Mouse (Mus musculus) megakaryocyte, embryonic 14.5 days (primary cell): ENCODE measurements around the gene Cpne2. TPM values are rescaled to one million over a fixed set of nuclear protein-coding genes. Genes with fewer than 3 reads are reported as not detected.

ENCODE experiments used
- H3K27me3 ChIP-seq: replicated peaks from 2 replicates; pipeline ENCODE3; 2012; ENCODE audit warnings: inconsistent platforms
- H3K36me3 ChIP-seq: replicated peaks from 2 replicates; pipeline ENCODE3; 2012; ENCODE audit warnings: low read length, inconsistent platforms, mixed read lengths
- H3K4me1 ChIP-seq: 2 replicates; pipeline ENCODE4 v1.6.1; 2012; ENCODE audit warnings: inconsistent platforms
- H3K4me3 ChIP-seq: replicated peaks from 2 replicates; pipeline ENCODE3; 2012; ENCODE audit warnings: moderate library complexity, mild to moderate bottlenecking, inconsistent platforms
- H3K9me3 ChIP-seq: 2 replicates; pipeline ENCODE4 v1.6.1; 2012; ENCODE audit warnings: inconsistent platforms
- FLI1 ChIP-seq: IDR thresholded peaks from 2 replicates; pipeline ENCODE4 v1.6.1; 2012; ENCODE audit warnings: low read length, inconsistent platforms, mixed read lengths
- GATA1 ChIP-seq: IDR thresholded peaks from 3 replicates; pipeline ENCODE4 v1.6.1; 2012; ENCODE audit warnings: mixed read lengths, low read length, inconsistent platforms, borderline replicate concordance
- polyA plus RNA-seq: library from polyadenylated mRNA; stranded (reverse); fragments of >175 nt; gene quantifications from 2 replicates; pipeline ENCODE4 v1.2.3, GENCODE M21; 2012; ENCODE audit warnings: low replicate concordance; ENCODE audit not compliant: insufficient read depth

Cpne2 gene
- polyA plus RNA-seq, 1 experiment = 11.4 TPM

DNA sequence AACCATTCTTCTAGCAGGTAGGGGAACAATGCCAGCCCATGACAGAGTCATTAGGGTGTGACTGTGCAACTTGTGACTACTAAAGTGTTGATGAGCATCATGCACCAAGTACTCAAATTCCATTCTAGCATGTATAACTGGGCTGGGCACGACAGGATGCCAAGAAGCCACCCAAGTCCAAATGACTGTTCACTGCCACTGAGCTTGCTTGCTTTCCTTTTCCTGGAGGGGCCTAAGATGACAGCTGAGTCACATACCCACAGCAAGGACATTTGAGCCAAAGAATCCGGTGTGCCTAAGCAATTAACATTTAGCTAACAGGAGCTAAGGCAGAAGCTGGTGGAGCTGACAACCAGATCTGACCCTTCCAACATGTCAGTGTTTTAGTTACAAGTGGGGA lies 39.1 kb downstream of the Cpne2 start:
- no peaks in the 10 kb centered on the region for H3K9me3 ChIP-seq
- peak overlapping the region; percentile 4 for H3K4me3 ChIP-seq
- no peak for TF ChIP-seq GATA1
- TF ChIP-seq FLI1 = no peak

GRCm38 (mm10) chr8:94574159-94574907 lies 41.5 kb downstream of the Cpne2 start:
- Histone ChIP-seq H3K27me3 (no peaks in the 10 kb centered on the region), H3K36me3 (peaks cover 77% of the 10 kb centered on the region), H3K9me3 (no peaks in the 10 kb centered on the region), H3K4me3 (no peak overlapping the region), H3K4me1 (peaks cover 52% of the 10 kb centered on the region)
- no peak for TF ChIP-seq FLI1
- TF ChIP-seq GATA1 = no peak

More for the DNA sequence above, 39.1 kb downstream of the Cpne2 start:
- Histone ChIP-seq H3K27me3 (peaks cover 8% of the 10 kb centered on the region), H3K36me3 (peaks cover 53% of the 10 kb centered on the region), H3K4me1 (peaks cover 77% of the 10 kb centered on the region)

DNA sequence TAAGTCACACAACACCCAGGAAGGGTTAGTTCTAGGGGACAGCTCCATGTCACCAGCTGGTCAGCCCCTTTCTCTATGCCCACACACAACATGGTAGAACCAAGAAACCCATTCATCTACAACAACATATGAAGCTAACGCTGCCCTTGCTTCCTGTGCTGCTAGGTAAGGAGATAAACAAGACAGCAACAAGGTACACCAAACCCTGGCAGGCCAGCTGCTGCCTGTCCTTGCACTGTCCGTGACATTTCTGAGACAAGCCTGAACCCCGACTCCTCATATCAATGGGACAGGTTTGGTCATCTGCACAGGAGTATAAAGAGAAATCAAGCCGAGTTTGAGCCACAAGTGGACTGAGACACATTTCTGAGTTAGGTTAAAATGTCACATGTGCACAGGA lies 42.4 kb downstream of the Cpne2 start:
- Histone ChIP-seq H3K36me3 (peaks cover 85% of the 10 kb centered on the region), H3K4me3 (no peak overlapping the region), H3K4me1 (peaks cover 44% of the 10 kb centered on the region), H3K9me3 (no peaks in the 10 kb centered on the region), H3K27me3 (no peaks in the 10 kb centered on the region)
- TF ChIP-seq FLI1 (no peak), GATA1 (no peak)

- Histone ChIP-seq H3K9me3 (no peaks in the 10 kb centered on the region), H3K36me3 (peaks cover 99% of the 10 kb centered on the region)
- TF ChIP-seq GATA1 (no peak), FLI1 (no peak)
These were observed 49.2 kb downstream of the Cpne2 start for GRCm38 (mm10) chr8:94581820-94582483.

GRCm38 (mm10) chr8:94582569-94582968 lies 49.8 kb downstream of the Cpne2 start:
- peaks cover 99% of the 10 kb centered on the region for H3K36me3 ChIP-seq
- H3K4me3 ChIP-seq = no peak overlapping the region
- H3K27me3 ChIP-seq = no peaks in the 10 kb centered on the region
- H3K9me3 ChIP-seq = no peaks in the 10 kb centered on the region
- H3K4me1 ChIP-seq = peaks cover 18% of the 10 kb centered on the region
- TF ChIP-seq FLI1 (no peak), GATA1 (no peak)

More at GRCm38 (mm10) chr8:94581820-94582483, 49.2 kb downstream of the Cpne2 start:
- Histone ChIP-seq H3K27me3 (no peaks in the 10 kb centered on the region), H3K4me1 (peaks cover 18% of the 10 kb centered on the region), H3K4me3 (no peak overlapping the region)

- Histone ChIP-seq H3K9me3 (no peaks in the 10 kb centered on the region), H3K4me3 (no peak overlapping the region), H3K36me3 (peaks cover 99% of the 10 kb centered on the region), H3K27me3 (no peaks in the 10 kb centered on the region), H3K4me1 (peaks cover 18% of the 10 kb centered on the region)
- no peak for TF ChIP-seq GATA1
- no peak for TF ChIP-seq FLI1
These were observed 51.5 kb downstream of the Cpne2 start for GRCm38 (mm10) chr8:94584238-94584817.

GRCm38 (mm10) chr8:94591691-94592090 lies 58.9 kb downstream of the Cpne2 start:
- no peaks in the 10 kb centered on the region for H3K27me3 ChIP-seq
- H3K4me1 ChIP-seq = peaks cover 37% of the 10 kb centered on the region
- H3K9me3 ChIP-seq = no peaks in the 10 kb centered on the region
- TF ChIP-seq FLI1 (no peak), GATA1 (no peak)
- no peak overlapping the region for H3K4me3 ChIP-seq
- peaks cover 59% of the 10 kb centered on the region for H3K36me3 ChIP-seq

DNA sequence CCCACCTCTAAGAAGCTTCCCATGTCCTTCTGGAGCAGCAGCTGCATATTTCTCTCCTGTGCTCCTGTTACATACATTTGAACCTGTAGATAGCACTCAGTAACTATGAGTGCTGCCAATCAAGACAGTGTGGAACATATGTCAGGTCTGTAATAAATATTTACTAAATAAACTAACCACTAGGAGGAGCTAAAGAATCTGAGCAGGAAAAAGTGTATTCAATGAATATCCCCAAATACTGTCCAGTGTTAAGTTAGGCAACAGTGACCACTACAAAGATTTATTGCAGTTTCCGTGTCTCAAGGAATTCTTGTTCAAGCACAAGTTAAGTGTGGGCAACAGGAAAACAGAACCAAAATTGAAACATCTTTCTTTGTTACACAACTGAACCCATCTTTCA lies 61.4 kb downstream of the Cpne2 start:
- no peaks in the 10 kb centered on the region for H3K9me3 ChIP-seq
- no peaks in the 10 kb centered on the region for H3K27me3 ChIP-seq
- peaks cover 42% of the 10 kb centered on the region for H3K36me3 ChIP-seq
- H3K4me1 ChIP-seq = peaks cover 51% of the 10 kb centered on the region
- no peak for TF ChIP-seq GATA1
- no peak for TF ChIP-seq FLI1
- no peak overlapping the region for H3K4me3 ChIP-seq

- Histone ChIP-seq H3K4me1 (peaks cover 44% of the 10 kb centered on the region), H3K27me3 (no peaks in the 10 kb centered on the region), H3K9me3 (no peaks in the 10 kb centered on the region), H3K4me3 (peak overlapping the region; percentile 100), H3K36me3 (peaks cover 18% of the 10 kb centered on the region)
- TF ChIP-seq FLI1 (no peak), GATA1 (no peak)
These were observed 67.7 kb downstream of the Cpne2 start for GRCm38 (mm10) chr8:94600478-94600877.
